Mouse (Mus musculus) midbrain, embryonic 11.5 days (tissue): ENCODE results near the gene 1600014C10Rik. TPM values are rescaled to one million over a fixed set of nuclear protein-coding genes. Genes with fewer than 3 reads are reported as not detected.

ENCODE experiments used
- ATAC-seq: fragments of 200-750 bp; cut with Nextera tagmentation; 2 replicates; pipeline ENCODE4 v1.8.0; 2017; ENCODE audit warnings: moderate TSS enrichment, moderate library complexity; ENCODE audit not compliant: low FRiP score
- DNase-seq: peaks from one replicate; pipeline ENCODE4 v3.0.0; 2015; ENCODE audit warnings: low spot score; ENCODE audit errors: missing footprints
- H3K27ac ChIP-seq: fragments of 300-500 bp; sonication (generic); 2 replicates; pipeline ENCODE4 v1.5.1; 2014; ENCODE audit warnings: low read depth, low read length
- H3K27me3 ChIP-seq: fragments of 300-500 bp; sonication (generic); 2 replicates; pipeline ENCODE4 v1.6.1; 2014; ENCODE audit warnings: mild to moderate bottlenecking, low read length, moderate library complexity, mixed read lengths; ENCODE audit not compliant: control insufficient read depth, insufficient read depth
- H3K36me3 ChIP-seq: fragments of 300-500 bp; sonication (generic); 2 replicates; pipeline ENCODE4 v1.6.1; 2014; ENCODE audit warnings: mild to moderate bottlenecking, low read length, moderate library complexity, mixed read lengths; ENCODE audit not compliant: control insufficient read depth, insufficient read depth
- H3K4me1 ChIP-seq: fragments of 300-500 bp; sonication (generic); 2 replicates; pipeline ENCODE4 v1.6.1; 2014; ENCODE audit warnings: low read length; ENCODE audit not compliant: control insufficient read depth, insufficient read depth
- H3K4me2 ChIP-seq: fragments of 300-500 bp; sonication (generic); 2 replicates; pipeline ENCODE4 v1.6.1; 2014; ENCODE audit warnings: mild to moderate bottlenecking, moderate library complexity
- H3K4me3 ChIP-seq: fragments of 300-500 bp; sonication (generic); 2 replicates; pipeline ENCODE4 v1.5.1; 2014; ENCODE audit warnings: low read depth, low read length
- H3K9ac ChIP-seq: fragments of 300-500 bp; sonication (generic); 2 replicates; pipeline ENCODE4 v1.6.1; 2014; ENCODE audit warnings: low read length
- H3K9me3 ChIP-seq: fragments of 300-500 bp; sonication (generic); 2 replicates; pipeline ENCODE4 v1.6.1; 2016; ENCODE audit warnings: low read length; ENCODE audit not compliant: control insufficient read depth
- WGBS: fragments of 180-500 bp; shearing (Covaris S2); extraction: QIAGEN DNeasy Blood & Tissue Kit; methylation state at CpG from one replicate; pipeline ENCODE4 v1.1.7; 2014; 5-methylcytosine and 5-hydroxymethylcytosine counted together
- polyA plus RNA-seq: library from polyadenylated mRNA; unstranded; fragments of >200 nt; fragmentation: Nextera tagmentation; extraction: Ambion mirVana; gene quantifications from 2 replicates; pipeline ENCODE4 v1.2.1, GENCODE M21; 2014

Gene 1600014C10Rik
- polyA plus RNA-seq, 1 experiment from 2014 or later: 17.2 TPM

DNA sequence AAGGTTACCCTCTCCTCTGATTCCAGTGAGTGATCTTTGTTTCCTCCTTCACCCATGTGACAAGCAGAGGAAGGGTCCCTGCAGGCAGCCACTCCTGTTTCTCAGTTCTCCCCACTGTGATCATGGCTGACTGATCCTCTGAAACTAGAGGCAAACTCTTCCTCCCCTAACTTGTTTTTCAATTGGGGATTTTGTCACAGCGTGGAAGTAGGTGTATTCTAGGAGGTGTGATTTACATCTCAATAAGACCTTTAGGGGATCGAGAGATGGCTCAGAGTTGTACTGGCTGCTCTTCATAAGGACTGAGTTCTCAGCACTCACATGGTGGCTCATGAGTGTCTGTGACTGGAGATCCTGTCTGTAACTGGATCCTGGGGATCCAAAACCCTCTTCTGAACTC, 22.8 kb downstream of the 1600014C10Rik start:
- no peak overlapping the region for H3K4me3 ChIP-seq
- no peak for ATAC-seq
- 13% methylated on average over 2 of the region's 2 CpGs for WGBS

GRCm38 (mm10) chr7:38206564-38206963, 23.5 kb downstream of the 1600014C10Rik start:
- DNase-seq (no peak), ATAC-seq (no peak)
- Histone ChIP-seq H3K9ac (no peak overlapping the region), H3K4me2 (no peak overlapping the region), H3K36me3 (no peaks in the 10 kb centered on the region), H3K27ac (no peak overlapping the region), H3K4me1 (no peaks in the 10 kb centered on the region), H3K27me3 (no peaks in the 10 kb centered on the region), H3K9me3 (peaks cover 2% of the 10 kb centered on the region; the same call in 1 of the 2 replicates), H3K4me3 (no peak overlapping the region)
- WGBS: 84% methylated on average over 3 of the region's 3 CpGs

More for the DNA sequence above, 22.8 kb downstream of the 1600014C10Rik start:
- Histone ChIP-seq H3K27me3 (no peaks in the 10 kb centered on the region), H3K4me1 (no peaks in the 10 kb centered on the region), H3K4me2 (no peak overlapping the region), H3K27ac (no peak overlapping the region), H3K9ac (no peak overlapping the region), H3K36me3 (no peaks in the 10 kb centered on the region), H3K9me3 (peaks cover 2% of the 10 kb centered on the region; the same call in 1 of the 2 replicates)
- no peak for DNase-seq

DNA sequence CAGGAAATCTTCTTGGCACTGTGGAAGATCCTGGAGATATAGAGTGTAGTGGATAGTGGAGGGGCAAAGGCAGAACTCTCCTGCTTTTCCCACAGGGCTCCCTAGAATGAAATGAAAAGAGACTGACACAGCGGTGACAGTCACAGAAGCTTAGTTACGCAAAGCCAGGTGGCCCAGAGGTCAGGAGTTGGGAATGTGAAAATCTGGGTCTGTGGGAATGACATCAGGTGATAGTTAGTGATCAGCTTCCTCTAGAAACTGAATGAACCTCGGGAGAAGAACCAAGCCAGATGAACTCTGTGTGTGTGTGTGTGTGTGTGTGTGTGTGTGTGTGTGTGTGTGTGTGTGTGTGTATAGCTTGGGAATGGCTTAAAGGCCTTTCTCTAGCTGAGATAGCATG, 26.0 kb downstream of the 1600014C10Rik start:
- DNase-seq (no peak), ATAC-seq (no peak)
- Histone ChIP-seq H3K4me2 (no peak overlapping the region), H3K9ac (no peak overlapping the region), H3K4me1 (no peaks in the 10 kb centered on the region), H3K27ac (no peak overlapping the region), H3K27me3 (no peaks in the 10 kb centered on the region), H3K4me3 (no peak overlapping the region), H3K36me3 (no peaks in the 10 kb centered on the region), H3K9me3 (peaks cover 2% of the 10 kb centered on the region; the same call in 1 of the 2 replicates)
- 91% methylated on average over 3 of the region's 3 CpGs for WGBS

DNA sequence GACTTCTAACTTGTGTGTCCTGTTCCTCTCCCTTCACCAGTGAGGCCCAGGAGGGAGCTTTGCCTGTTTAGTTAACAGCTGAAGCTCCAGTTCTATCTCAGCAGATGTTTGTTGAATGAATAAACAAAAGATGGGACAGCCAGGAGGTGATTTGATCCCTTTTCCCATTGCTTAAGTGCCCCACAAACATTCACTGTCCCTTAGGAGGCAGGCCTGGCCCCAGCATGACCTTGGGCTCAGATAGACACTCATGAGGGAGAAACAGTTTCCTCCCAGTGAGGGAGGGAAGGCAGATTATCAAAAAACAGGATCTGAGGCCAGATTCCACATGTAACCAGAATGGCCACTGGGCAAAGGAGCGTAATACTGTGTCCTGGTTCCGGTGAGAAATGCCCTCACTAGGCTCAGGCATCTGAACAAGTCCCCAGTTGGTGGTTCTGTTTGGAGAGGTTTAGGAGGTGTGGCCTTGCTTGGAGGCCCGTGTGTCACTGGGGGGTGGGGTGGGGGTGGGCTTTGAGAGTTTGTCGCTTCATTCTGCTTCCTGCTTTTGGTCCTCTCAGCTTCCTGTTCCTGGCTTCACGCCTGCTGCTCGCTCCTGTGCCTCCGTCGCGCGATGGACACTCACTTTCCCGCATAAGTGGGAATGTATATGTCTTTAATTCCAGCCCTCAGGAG, 26.6 kb downstream of the 1600014C10Rik start:
- no peaks in the 10 kb centered on the region for H3K4me1 ChIP-seq
- WGBS: 77% methylated on average over 11 of the region's 11 CpGs
- no peak for ATAC-seq

DNA sequence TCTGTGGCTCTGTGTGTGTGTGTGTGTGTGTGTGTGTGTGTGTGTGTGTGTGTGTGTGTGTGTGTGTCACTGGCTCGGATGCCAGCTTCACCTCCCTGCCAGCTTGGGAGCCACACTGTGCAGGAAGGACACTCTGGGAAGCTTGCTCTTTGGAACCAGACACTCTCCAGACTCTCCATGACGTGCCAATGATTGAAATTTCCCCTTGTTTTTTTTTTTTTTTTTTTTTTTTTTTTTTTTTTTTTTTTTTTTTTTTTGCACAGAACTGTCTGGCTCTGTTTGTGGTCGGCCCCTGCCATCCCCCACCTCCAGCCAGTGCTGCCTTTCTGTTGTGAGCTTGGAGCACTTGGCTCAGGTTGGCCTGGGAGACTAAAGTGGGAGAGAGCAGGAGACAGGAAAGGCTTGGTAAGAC, 29.6 kb downstream of the 1600014C10Rik start:
- H3K9me3 ChIP-seq: no peaks in the 10 kb centered on the region
- H3K36me3 ChIP-seq: no peaks in the 10 kb centered on the region
- WGBS: 64% methylated on average over 3 of the region's 3 CpGs
- H3K27me3 ChIP-seq: no peaks in the 10 kb centered on the region
- H3K4me1 ChIP-seq: no peaks in the 10 kb centered on the region
- H3K9ac ChIP-seq: no peak overlapping the region
- H3K4me3 ChIP-seq: no peak overlapping the region
- no peak for ATAC-seq
- no peak overlapping the region for H3K27ac ChIP-seq
- H3K4me2 ChIP-seq: no peak overlapping the region
- DNase-seq: no peak

More for the DNA sequence above, 26.6 kb downstream of the 1600014C10Rik start:
- Histone ChIP-seq H3K27ac (no peak overlapping the region), H3K9me3 (no peaks in the 10 kb centered on the region), H3K4me2 (no peak overlapping the region), H3K36me3 (no peaks in the 10 kb centered on the region), H3K9ac (no peak overlapping the region), H3K27me3 (no peaks in the 10 kb centered on the region), H3K4me3 (no peak overlapping the region)
- DNase-seq: no peak

- Histone ChIP-seq H3K9me3 (no peaks in the 10 kb centered on the region), H3K4me1 (no peaks in the 10 kb centered on the region), H3K9ac (no peak overlapping the region), H3K27ac (no peak overlapping the region), H3K36me3 (no peaks in the 10 kb centered on the region), H3K4me3 (no peak overlapping the region), H3K27me3 (no peaks in the 10 kb centered on the region), H3K4me2 (no peak overlapping the region)
- no peak for ATAC-seq
- WGBS: 76% methylated on average over 5 of the region's 5 CpGs
- DNase-seq: no peak
Observed at GRCm38 (mm10) chr7:38214473-38215214, 31.6 kb downstream of the 1600014C10Rik start.

DNA sequence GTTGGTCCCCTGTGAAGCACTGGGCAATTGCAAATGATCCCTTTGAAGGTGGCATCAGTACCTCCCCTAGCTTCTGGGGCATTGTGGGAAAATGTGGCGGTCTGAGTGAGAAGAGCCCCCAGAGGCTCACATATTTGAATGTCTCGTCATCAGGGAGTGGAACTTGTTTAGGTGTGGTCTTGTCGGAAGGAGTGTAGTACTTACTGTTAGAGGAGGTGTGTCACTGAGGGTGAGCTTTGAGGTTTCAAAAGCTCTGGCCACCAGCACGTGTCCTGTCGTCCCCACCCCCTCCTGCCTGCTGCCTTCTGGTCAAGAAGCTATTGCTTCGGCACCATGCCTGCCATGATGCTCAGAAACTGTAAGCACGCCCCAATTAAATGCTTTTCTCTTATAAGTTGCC, 32.3 kb downstream of the 1600014C10Rik start:
- ATAC-seq: no peak
- no peaks in the 10 kb centered on the region for H3K4me1 ChIP-seq

GRCm38 (mm10) chr7:38215697-38216096, 32.7 kb downstream of the 1600014C10Rik start:
- 83% methylated on average over 6 of the region's 6 CpGs for WGBS
- Histone ChIP-seq H3K4me3 (no peak overlapping the region), H3K9ac (no peak overlapping the region), H3K36me3 (no peaks in the 10 kb centered on the region), H3K4me2 (no peak overlapping the region), H3K9me3 (no peaks in the 10 kb centered on the region), H3K27ac (no peak overlapping the region), H3K4me1 (no peaks in the 10 kb centered on the region), H3K27me3 (no peaks in the 10 kb centered on the region)
- DNase-seq (no peak), ATAC-seq (no peak)

More for the DNA sequence above, 32.3 kb downstream of the 1600014C10Rik start:
- no peak for DNase-seq
- H3K27me3 ChIP-seq: no peaks in the 10 kb centered on the region
- H3K27ac ChIP-seq: no peak overlapping the region
- H3K4me2 ChIP-seq: no peak overlapping the region
- H3K4me3 ChIP-seq: no peak overlapping the region
- 85% methylated on average over 7 of the region's 7 CpGs for WGBS
- H3K36me3 ChIP-seq: no peaks in the 10 kb centered on the region
- no peak overlapping the region for H3K9ac ChIP-seq
- no peaks in the 10 kb centered on the region for H3K9me3 ChIP-seq

DNA sequence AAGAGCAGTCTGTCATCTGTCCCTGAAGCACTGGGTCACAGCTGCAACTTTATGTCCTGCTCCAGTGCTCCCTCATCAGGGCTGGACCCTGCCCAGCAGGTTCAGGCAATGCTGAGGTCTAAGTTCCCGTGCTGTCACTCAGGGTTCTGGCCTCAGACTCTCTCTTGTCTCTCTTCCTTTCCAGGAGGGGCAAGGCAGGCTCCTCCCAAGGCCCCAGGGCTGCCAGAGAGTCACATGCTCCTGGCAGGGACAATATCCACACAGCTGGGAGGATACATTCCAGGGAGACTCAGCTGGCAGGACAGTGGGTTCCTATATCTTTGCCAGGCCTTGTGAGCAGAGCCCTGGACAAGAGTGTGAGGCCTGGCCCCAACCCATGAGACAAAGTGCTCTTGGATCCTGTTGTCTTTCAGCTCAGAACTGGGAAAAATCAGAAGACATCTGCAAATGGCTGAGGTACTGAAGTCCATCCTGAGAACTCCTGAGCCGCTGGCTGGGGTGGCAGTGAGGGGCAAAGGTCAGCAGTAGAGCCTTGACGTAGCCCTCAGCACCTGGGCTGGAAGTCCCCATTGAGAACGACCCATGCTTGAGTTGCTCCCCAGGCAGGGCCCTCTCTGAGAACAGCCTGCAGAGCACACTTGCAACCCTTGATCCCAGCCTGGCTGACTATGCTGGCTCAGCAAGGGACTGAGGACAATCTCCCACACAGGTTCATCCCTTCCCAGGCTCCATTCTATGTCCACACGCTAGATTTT, 34.6 kb downstream of the 1600014C10Rik start:
- Histone ChIP-seq H3K9ac (no peak overlapping the region), H3K4me1 (no peaks in the 10 kb centered on the region), H3K4me2 (no peak overlapping the region), H3K27ac (no peak overlapping the region), H3K4me3 (no peak overlapping the region), H3K9me3 (no peaks in the 10 kb centered on the region), H3K27me3 (no peaks in the 10 kb centered on the region), H3K36me3 (no peaks in the 10 kb centered on the region)
- ATAC-seq (no peak), DNase-seq (no peak)
- 68% methylated on average over 5 of the region's 5 CpGs for WGBS
